Mouse (Mus musculus) left cerebral cortex, adult 8-10 months (tissue): ENCODE results near the gene Zmpste24. TPM values are rescaled to one million over a fixed set of nuclear protein-coding genes. Genes with fewer than 3 reads are reported as not detected.

ENCODE experiments used
- DNase-seq, 2 experiments: peaks; one replicate each; pipeline ENCODE4 v3.0.0; 2022; ENCODE audit warnings: low spot score in 2 of 2
- total RNA-seq, 4 experiments: library from RNA; stranded (reverse); gene quantifications; 2 replicates each; pipeline ENCODE4 v1.2.4; 2022

The Zmpste24 gene
- total RNA-seq, 4 experiments from 2014 or later, result 23.0 to 26.1 (median 24.9) TPM

GRCm38 (mm10) chr4:121033006-121033405 is 65.0 kb downstream of the Zmpste24 start:
- DNase-seq, result no peak

- DNase-seq, result no peak
Measured at GRCm38 (mm10) chr4:121031440-121031839, 66.6 kb downstream of the Zmpste24 start.

- no peak for DNase-seq
Measured at GRCm38 (mm10) chr4:121029632-121030031, 68.4 kb downstream of the Zmpste24 start.

- DNase-seq, result no peak
Measured at GRCm38 (mm10) chr4:121028659-121029392, 69.2 kb downstream of the Zmpste24 start.

- DNase-seq, result no peak
Measured at GRCm38 (mm10) chr4:121028146-121028545, 69.9 kb downstream of the Zmpste24 start.

GRCm38 (mm10) chr4:121025681-121026080 is 72.4 kb downstream of the Zmpste24 start:
- DNase-seq, result no peak

- DNase-seq, result no peak
Measured at GRCm38 (mm10) chr4:121023941-121024340, 74.1 kb downstream of the Zmpste24 start.

GRCm38 (mm10) chr4:121023464-121023863 is 74.6 kb downstream of the Zmpste24 start:
- DNase-seq, result no peak

- no peak for DNase-seq
Measured at GRCm38 (mm10) chr4:121021911-121022310, 76.1 kb downstream of the Zmpste24 start.

- DNase-seq, result peak in 1 of 2 experiments; percentile 73
Measured at GRCm38 (mm10) chr4:121020040-121020790, 77.8 kb downstream of the Zmpste24 start.

GRCm38 (mm10) chr4:121018250-121018649 is 79.8 kb downstream of the Zmpste24 start:
- no peak for DNase-seq

GRCm38 (mm10) chr4:121016928-121017657 is 80.9 kb downstream of the Zmpste24 start, which contains the start of gene Smap2:
Gene Smap2, minus strand, starts transcription at chr4:121017247.
- peak; percentile 94 to 98 for DNase-seq

GRCm38 (mm10) chr4:121016021-121016898 is 81.8 kb downstream of the Zmpste24 start:
- peak; percentile 31 to 49 for DNase-seq

- DNase-seq, result no peak
Measured at GRCm38 (mm10) chr4:121015268-121015659, 82.8 kb downstream of the Zmpste24 start.

GRCm38 (mm10) chr4:121014594-121015267 is 83.3 kb downstream of the Zmpste24 start:
- no peak for DNase-seq

GRCm38 (mm10) chr4:121010770-121011549 is 87.1 kb downstream of the Zmpste24 start:
- no peak for DNase-seq
